Mouse (Mus musculus) CH12.LX (cell line): Measurements from ENCODE around the gene Rwdd2a. TPM values are rescaled to one million over a fixed set of nuclear protein-coding genes. Genes with fewer than 3 reads are reported as not detected.

Experiments used
- polyA plus RNA-seq: library from polyadenylated mRNA; unstranded; fragments of >175 nt; gene quantifications from 2 replicates; pipeline ENCODE4 v1.2.1, GENCODE M21; 2012; ENCODE audit warnings: low read depth; ENCODE audit not compliant: insufficient read length
- total RNA-seq, 2 experiments: library from RNA; depleted of rRNA; stranded (reverse); fragments of 300-350 nt in 1 of 2; fragments of >200 nt in 1 of 2; gene quantifications; 2 replicates each; pipeline ENCODE4 v1.2.3; 2012 to 2014

The Rwdd2a gene
- total and polyA plus RNA-seq, 3 experiments, result 1.7 to 2.9 (median 2.1) TPM

Other genes with a start within 250 kb of the Rwdd2a start
- gene Ube2cbp, start 107.0 kb upstream of the Rwdd2a start, total RNA-seq (2012; rRNA removed), result 3.1 and 3.3 TPM in 2 replicates
- gene Ube2cbp, start 107.0 kb upstream of the Rwdd2a start, total RNA-seq (2014; rRNA removed), result 5.9 and 6.4 TPM in 2 replicates
- 5.4 and 5.5 TPM in 2 replicates for gene Ube2cbp, start 107.0 kb upstream of the Rwdd2a start, polyA plus RNA-seq
- 19.0 and 19.4 TPM in 2 replicates for gene Dop1a, start 104.8 kb upstream of the Rwdd2a start, total RNA-seq (2012; rRNA removed)
- 16.1 and 18.2 TPM in 2 replicates for gene Dop1a, start 104.8 kb upstream of the Rwdd2a start, total RNA-seq (2014; rRNA removed)
- 15.0 and 18.7 TPM in 2 replicates for gene Dop1a, start 104.8 kb upstream of the Rwdd2a start, polyA plus RNA-seq
- 28.8 and 29.3 TPM in 2 replicates for gene Pgm3, start 149 bp upstream of the Rwdd2a start, total RNA-seq (2012; rRNA removed)
- 27.4 and 28.5 TPM in 2 replicates for gene Pgm3, start 149 bp upstream of the Rwdd2a start, total RNA-seq (2014; rRNA removed)
- 31.5 and 32.1 TPM in 2 replicates for gene Pgm3, start 149 bp upstream of the Rwdd2a start, polyA plus RNA-seq
- 6.7 and 9.4 TPM in 2 replicates for gene Me1, start 124.0 kb downstream of the Rwdd2a start, total RNA-seq (2012; rRNA removed)
- 16.7 TPM in 2 replicates for gene Me1, start 124.0 kb downstream of the Rwdd2a start, total RNA-seq (2014; rRNA removed)
- 38.6 and 39.9 TPM in 2 replicates for gene Me1, start 124.0 kb downstream of the Rwdd2a start, polyA plus RNA-seq
- gene Prss35, start 171.7 kb downstream of the Rwdd2a start, total RNA-seq (2012; rRNA removed), result not detected in 2 replicates
- not detected in 2 replicates for gene Prss35, start 171.7 kb downstream of the Rwdd2a start, total RNA-seq (2014; rRNA removed)
- gene Prss35, start 171.7 kb downstream of the Rwdd2a start, polyA plus RNA-seq, result not detected in 2 replicates